Mouse (Mus musculus): Measurements from ENCODE around the gene Cdon.

Cdon gene

DNA sequence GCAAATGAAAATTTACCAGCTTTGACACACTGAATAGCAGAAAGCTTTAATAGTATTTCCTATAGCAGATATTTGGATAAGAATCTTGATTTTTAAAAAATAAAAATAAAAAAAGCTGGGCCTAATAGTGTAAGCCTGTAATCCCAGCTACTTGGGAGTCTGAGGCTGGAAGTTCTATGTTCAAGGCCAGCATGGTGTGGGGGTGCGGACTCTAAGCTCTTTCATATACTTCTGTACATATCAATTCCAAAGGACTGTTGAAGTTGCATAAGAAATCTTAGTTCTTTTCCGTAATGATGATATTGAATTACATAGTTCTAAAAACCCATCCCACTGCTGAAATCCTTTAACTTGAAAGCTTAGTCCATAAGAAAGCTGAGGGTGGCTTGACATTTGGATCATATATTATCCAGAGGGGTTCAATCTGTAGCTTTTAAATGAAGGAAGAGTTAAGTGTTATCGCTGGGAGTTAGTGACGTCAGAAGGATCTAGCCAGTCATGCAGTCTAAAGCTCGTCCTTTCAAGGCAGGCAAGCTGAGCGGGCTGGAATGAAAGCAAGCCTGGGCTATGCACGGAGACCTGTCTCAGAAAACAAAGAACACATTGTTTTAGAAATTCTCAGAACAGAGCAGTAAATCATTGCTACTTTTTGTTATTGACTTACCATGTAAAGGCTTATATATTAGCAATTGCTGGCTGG, 72.3 kb downstream of the Cdon start:
- DNase-seq (ENCODE audit: extremely low read depth, insufficient read length, low spot score) = no peak

DNA sequence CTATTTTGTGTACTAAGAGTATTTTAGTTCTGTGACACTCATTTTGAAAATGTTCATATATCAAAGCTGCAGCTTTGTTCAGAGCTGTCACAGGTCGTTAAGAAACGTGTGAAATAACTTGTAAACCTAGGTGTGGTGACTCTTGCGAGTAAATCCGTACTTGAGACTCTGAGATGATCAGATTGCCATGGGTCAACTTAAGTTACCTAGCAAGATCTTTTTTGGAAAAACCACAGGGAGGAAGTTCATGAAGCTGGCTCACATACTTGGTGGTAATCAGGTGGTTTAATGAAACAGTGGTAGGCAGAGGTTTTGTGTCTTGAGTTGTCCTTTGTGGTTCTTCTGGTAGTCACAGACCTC, 72.8 kb downstream of the Cdon start:
- no peak for DNase-seq (ENCODE audit: extremely low read depth, insufficient read length, low spot score)

DNA sequence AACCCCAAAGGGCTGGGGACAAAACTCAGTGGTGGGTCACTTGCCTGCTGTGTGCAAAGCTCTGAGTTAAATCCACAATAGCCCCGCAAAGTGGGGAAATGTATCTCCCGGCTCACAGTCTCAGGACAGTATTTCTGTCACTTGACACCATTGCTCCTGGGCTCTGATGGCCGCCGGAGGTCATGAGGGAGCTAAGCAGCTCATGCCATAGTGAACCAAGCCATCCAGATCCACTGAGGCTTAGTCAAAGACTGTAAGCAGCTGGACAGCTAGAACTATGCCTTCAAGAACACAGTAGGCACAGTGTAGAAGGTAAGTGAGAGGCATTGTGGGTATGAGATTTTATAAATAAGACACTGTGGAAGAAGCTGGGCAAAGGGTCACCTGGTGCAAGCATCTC, 74.0 kb downstream of the Cdon start:
- no peak for DNase-seq (ENCODE audit: extremely low read depth, insufficient read length, low spot score)

DNA sequence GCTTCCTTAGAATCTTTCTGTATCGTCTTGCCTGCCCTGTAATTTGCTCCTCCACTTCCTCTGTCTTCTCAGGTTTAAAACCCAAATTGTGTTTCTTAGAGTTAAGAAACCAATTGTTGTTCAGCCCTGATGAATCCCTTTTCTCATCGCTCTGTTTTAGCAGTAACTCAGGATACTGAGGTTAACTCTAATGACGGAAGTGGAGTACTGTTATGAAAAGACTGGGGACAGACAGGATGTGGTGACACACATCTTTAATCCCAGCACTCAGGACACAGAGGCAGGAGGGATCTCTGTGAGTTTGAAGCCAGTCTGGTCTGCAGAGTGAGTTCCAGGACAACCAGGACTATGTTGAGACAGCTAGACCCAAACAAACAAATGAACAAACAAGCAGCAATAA, 74.5 kb downstream of the Cdon start:
- no peak for DNase-seq (ENCODE audit: extremely low read depth, insufficient read length, low spot score)

DNA sequence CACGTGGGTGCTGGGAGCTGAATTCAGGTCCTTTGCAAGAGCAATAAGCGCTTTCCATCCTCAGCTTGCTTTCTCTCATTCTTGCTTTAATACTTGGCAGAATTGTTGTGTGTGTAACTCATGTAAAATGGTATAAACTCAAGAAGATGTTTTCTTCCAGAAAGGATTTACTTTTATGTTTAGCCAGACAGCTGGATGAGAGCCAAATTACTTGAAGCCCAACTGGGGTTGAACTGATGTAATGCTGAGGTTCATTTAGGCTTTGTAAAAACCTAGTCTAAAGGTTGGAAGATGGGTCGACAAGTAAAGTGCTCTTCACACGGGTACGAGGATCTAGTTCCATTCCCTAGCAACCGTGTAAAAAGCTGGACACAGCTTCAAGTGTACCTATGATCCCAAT, 79.0 kb downstream of the Cdon start:
- no peak for DNase-seq (ENCODE audit: extremely low read depth, insufficient read length, low spot score)

DNA sequence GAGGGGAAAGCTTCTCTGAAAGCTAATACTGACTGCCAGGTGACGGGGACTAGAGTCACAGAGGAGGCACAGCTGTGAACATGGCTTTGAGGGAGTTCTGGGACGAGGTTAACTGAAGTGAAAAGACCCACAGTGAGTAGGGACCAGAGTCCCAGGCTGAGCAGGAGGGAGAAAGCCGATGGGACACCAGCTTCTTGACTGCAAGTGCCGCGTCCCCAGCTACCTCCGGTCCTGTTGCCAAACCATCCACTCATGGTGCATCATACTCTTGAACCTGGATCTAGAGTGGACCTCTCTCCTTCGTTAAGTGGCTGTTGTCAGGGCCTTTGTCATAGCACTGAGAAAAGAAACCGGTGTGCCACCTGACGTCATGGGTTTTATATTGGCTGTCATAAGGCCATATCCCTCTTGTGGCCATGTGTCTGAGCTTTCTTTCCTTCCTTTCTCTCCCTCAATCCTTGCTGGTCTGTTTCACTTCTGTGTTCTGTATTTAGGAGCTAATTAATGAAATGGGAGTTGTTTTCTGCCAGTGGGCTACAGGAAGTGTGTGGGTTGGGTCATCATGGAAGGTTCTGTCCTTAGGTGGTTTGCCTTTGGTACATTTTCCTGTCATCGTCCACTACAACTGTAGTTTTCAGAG, 81.6 kb downstream of the Cdon start:
- DNase-seq (ENCODE audit: extremely low read depth, insufficient read length, low spot score) = no peak

DNA sequence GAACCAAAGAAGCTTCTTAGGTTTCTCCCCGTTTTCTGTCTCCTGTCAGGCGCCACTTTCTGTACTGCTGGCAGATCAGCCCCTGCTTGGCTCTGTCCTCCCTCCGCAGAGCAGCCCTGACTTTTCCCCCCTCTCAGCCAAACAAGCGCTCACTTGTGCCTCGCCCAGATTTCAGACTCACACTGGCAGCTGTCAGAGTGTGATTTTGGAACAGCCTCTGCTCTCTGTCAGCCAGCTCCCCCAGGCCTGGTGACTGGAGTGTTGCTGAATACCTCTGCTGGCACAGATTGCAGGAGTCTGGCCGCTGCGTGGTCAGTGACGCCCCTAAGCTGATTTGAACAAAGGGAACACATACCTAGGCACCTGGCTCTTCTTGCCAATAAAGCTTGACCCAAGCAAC, 87.3 kb downstream of the Cdon start:
- DNase-seq (ENCODE audit: extremely low read depth, insufficient read length, low spot score) = no peak

DNA sequence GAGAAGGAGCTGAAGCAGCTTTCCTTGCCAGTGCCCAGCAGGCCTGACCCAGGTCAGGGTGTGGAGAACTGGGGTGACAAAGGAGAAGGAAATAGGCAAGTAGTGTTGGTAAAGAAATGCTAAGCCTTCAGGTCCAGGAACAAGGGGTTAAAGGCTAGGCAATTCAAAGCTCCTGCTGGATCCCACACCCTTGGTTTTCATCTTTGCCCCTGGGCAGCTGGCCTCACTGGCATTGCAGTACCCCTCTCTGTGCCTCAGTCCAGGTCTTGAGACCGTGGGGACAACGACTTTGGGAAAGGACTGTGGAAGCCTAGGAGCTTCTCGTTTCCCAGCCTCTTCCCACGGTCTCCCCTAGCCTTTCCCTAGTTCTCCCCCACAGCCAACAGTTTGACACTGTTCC, 93.0 kb downstream of the Cdon start:
- DNase-seq (ENCODE audit: extremely low read depth, insufficient read length, low spot score) = no peak

DNA sequence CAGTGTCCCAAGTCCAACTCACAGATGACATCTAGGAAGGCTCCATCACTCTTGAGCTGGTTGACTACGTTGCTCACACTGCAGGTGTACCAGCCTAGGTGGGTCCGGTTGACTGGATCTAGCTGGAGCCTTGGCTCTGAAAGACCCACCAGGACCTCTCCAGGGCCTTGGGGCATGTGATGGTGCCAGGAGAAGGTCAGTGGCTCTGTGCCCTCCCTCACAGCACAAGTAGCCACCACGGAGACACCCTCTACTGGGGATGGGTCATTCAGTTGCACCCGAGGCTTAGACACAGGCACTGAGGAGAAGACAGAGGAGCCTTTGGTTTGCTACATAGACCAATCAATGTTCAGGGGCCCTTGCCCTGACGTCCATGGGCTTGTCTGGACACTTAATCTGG, 95.3 kb downstream of the Cdon start:
- DNase-seq (ENCODE audit: extremely low read depth, insufficient read length, low spot score) = no peak

DNA sequence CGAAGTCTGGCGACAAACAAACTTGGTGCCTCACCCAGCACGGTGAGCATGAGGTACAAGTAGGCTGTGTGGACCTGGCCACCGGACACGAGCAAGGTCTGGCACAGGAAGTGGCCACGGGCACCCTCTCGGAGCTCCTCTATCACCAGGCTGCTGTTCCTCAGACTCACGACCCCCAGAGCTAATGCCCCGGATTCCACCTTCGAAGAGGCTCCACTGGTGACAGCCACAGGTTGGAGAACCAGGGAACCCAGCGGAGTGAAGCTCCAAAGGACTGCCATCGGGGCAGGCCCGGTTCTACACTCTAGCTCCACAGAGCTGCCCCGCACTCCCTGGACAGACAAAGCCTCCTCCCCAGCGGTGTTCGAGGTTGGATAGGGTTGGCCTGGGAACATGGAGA, 95.8 kb downstream of the Cdon start:
- no peak for DNase-seq (ENCODE audit: extremely low read depth, insufficient read length, low spot score)

DNA sequence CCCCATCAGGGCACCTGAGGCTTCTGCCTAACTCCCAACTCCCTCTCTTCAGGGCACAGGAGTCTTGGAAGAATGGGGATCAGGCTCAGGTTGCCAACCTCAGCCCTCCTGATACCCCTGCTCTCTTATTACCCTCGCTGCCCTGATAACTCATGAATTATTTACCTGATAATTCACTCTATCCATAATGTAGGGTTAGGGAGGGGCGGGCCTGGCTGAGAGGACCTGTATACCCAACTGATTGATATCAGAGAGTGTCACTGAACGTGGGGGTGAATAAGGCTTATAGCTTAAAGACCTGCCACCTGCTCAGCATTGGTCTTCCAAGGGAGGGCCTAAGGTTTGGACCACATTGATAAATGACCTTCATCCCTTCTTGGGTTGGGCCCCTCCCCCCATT, 97.2 kb downstream of the Cdon start, which contains the start of gene Gm1113:
Gene Gm1113 (minus strand): TSS at position 101 of the 400 bp plus-strand sequence.
- DNase-seq (ENCODE audit: extremely low read depth, insufficient read length, low spot score) = no peak

DNA sequence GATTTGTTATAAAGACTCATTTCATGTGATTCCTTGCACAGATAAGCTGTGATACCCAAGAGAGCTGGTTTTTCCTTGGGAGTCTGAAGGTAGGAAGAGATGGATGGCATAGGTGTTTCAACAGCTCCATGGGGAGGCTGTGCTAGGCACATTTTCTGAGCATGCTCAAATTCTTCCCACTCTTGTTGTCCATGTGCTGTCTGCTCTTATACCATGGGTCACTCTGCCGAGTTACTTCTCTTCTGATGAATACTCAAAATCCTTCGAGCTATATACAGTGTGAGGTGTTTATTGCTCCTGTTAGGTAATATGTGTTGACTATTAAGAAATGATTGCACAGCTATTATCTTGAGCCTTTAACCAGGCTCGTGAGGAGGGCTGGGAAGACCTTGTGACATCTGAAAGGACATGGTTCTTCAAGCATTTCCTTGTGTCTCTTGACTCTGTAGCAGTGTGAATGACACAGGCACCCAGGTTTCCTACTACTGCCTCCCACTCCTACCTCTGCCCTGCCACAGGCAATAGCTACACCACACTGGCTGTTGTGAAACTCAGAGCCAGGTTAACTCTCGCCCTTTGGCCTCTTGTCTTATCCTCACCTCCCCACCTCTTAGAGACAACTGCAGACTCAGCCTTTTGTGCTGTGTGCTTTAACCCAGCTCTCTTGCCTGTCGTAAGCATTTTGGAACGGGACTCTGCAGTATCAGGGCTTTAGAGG, 99.9 kb downstream of the Cdon start:
- DNase-seq (ENCODE audit: extremely low read depth, insufficient read length, low spot score) = no peak

DNA sequence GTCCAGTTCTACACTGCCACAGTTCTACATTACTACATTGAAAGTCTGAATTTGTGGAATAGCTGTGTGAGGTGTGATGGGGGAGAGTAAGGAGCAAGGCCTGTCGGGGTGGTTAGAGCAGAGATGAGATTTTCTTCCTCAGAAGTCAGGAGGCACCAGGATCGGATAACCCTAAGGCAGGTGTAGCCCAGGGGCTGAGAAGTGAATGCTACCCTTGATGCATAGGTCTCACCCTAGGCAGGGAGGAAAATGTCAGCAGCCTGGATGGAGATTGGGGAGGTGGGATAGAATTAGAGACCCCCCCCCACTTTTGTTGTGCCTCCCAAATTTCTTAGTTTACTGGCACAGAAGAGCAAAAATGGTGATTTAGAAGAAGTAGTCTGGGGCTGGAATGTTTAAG, 101.3 kb downstream of the Cdon start:
- DNase-seq (ENCODE audit: extremely low read depth, insufficient read length, low spot score) = no peak

DNA sequence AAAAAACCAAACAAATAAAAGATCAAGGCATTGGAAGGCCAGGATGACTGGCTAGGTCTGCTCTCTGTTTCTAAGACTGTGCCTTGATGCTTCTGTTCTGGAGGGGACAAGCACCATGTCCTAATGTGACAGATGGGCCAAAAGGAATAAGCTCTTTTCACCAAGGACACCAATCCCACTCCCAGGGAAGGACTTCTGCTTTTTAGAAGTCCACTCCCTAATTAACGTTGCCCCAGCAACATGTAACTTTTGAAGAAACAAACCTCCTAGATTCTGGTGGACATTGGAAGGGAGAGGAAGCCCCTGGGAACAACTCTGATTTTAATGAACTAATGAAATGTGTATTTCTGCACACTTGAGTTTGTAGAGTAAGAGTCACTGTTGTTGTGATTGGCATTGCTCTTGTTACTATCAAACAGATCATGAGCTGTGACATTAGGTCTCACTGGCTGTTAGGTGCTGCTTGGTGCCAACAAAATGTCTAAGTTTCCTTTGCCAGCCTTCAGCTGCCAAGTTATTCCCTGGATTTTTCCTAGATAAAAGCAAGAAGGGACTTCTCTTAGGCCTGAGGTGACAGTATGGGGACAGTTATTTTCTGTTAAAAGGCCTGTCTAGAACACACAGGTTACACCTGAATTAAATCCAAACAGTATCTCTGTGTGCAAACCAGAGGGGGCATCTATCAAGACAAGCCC, 102.0 kb downstream of the Cdon start:
- DNase-seq (ENCODE audit: extremely low read depth, insufficient read length, low spot score) = no peak

DNA sequence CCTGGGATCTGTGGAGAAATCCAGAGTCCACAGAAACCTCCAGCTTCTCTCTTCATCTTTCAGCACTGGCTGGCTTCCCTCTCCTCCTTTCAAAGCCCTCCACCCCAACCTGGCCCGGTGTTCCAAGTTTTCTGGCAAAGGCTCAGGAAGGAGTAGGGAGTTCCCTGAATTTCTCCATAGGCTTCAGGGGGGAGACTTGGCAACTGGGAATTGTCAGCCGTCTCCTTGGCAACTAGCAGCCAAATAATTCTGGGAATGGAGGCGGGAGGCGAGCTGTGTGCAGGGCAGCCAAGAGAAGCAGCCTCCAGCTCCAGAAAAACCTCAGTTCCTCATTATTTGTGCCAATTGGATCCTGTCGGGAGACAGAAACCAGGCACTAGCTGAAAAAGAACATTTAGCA, 102.6 kb downstream of the Cdon start:
- DNase-seq (ENCODE audit: extremely low read depth, insufficient read length, low spot score) = peak; percentile 34

DNA sequence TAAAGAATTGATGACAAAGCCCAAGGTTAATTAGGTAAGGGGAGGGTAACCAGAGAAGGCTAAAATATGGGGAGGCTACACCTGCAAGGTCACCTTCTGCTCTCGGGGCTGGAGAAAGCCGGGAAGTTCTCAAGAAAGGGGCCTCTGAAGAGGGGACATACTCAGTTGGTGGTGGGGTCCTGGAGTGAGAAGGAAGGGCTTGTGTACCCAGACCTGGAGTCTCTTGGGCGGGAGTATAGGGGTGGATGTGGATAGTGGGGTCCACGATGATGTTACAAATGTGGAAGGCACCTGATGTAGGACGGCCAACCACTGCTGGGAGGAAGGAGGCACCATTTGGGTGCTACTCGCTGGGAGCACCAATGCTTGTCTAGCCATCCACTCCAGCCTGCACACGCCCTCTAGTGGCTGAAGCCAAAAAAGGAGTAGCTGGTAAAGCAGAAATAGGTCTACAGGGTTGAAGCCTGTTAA, 103.0 kb downstream of the Cdon start:
- peak; percentile 48 for DNase-seq (ENCODE audit: extremely low read depth, insufficient read length, low spot score)

DNA sequence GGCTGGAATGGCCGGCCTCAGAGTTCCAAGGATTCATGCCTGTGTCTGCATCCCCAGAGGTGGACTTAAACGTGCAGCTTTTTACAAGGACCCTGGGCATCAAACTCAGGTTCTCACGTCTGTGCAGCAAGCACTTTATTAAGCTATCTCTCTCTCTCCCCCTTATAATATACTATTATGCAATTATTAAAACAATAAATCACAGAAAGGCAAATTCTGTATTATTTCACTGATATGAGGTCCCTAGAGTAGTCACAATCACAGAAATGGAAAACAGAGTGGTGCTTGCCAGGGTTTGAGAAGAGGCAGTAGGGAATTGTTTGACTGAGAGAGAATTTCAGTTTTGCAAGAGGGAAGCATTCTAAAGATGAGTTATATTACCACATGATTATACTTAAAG, 108.2 kb downstream of the Cdon start:
- DNase-seq (ENCODE audit: extremely low read depth, insufficient read length, low spot score) = no peak

DNA sequence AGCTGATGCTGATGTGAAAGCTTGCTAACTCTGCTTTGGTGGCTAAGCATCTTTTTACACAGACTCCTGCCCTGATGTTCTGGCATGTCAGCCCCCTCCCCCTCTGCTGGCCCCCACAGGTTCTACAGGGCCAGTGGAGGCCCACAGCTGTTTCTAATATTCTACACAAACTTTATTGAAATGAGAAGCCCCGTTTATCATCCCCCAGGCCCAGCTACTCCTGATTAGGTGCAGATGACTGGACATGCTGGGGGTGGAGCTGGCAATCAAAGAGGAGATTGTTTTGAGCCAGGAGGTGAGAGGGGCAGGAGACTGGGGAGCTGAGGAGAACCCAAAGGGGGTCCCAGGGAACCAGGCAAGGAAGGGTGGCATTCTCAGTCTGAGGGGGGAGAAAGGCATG, 108.9 kb downstream of the Cdon start:
- DNase-seq (ENCODE audit: extremely low read depth, insufficient read length, low spot score) = no peak

DNA sequence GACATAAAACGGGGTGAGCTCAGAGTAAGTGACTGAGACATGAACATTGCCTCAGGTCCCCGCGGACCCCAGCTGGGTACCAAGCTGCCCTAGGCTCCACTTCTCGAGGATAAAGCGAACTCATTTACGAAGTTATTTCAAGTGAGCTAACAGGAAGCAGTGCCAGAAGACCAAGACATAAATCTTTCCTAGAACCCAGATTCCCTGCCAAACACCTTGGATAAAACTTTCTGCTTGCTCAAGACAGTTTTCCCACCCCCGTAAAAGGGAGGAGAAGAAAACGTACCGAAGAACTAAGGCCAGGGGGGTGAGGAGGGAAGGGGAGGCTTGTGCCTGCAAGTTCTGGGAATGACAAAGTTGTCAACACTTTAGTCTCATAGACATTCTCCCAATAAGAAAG, 112.3 kb downstream of the Cdon start:
- no peak for DNase-seq (ENCODE audit: extremely low read depth, insufficient read length, low spot score)

DNA sequence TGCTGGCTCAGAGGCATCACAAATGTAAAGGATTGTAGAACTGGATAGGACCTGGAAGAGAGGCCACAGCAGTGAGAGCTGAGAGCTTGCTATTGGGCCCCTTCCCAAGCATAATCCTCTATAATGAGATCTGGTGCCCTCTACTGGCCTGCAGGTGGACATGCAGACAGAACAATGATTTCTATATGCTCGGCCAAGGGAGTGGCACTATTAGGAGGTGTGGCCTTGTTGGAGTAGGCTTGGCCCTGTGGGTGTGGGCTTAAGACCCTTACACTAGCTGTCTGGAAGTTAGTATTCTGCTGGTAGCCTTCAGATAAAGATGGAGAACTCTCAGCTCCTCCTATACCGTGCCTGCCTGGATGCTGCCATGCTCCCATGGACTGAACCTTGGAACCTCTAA, 114.2 kb downstream of the Cdon start:
- no peak for DNase-seq (ENCODE audit: extremely low read depth, insufficient read length, low spot score)

DNA sequence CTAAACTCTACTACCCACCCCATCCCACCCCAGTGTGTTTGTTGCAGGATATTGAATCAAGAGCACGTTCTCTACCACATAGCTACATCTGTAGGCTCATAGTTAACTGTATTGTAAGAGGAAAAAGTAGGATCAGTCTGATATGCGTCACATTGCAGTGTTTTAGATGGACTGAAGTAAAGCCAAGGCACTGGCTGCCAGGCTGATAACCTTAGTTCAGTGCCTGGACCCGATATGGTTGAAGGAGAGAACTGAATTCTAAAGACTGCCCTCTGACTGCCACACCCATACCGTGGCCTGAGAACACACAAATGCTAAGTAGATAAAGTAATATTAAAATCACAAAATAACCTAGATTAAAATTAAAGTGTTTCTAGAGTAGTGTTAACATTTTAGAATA, 114.9 kb downstream of the Cdon start:
- no peak for DNase-seq (ENCODE audit: extremely low read depth, insufficient read length, low spot score)

All from 3134 (cell line).